Mouse (Mus musculus) forebrain, embryonic 12.5 days (tissue): ENCODE measurements around the gene Mbnl2. TPM values are rescaled to one million over a fixed set of nuclear protein-coding genes. Genes with fewer than 3 reads are reported as not detected.

Source experiments
- ATAC-seq: fragments of 200-750 bp; cut with Nextera tagmentation; 2 replicates; pipeline ENCODE4 v1.8.0; 2017; ENCODE audit warnings: moderate TSS enrichment; ENCODE audit not compliant: low FRiP score
- H3K27ac ChIP-seq: fragments of 300-500 bp; sonication (generic); 2 replicates; pipeline ENCODE4 v1.5.1; 2016; ENCODE audit warnings: mild to moderate bottlenecking
- H3K27me3 ChIP-seq: fragments of 300-500 bp; sonication (generic); 2 replicates; pipeline ENCODE4 v1.6.1; 2016; ENCODE audit warnings: mild to moderate bottlenecking
- H3K36me3 ChIP-seq: fragments of 300-500 bp; sonication (generic); replicated peaks from 2 replicates; pipeline ENCODE4 v1.6.1; 2016; ENCODE audit warnings: mild to moderate bottlenecking
- H3K4me1 ChIP-seq: fragments of 300-500 bp; sonication (generic); 2 replicates; pipeline ENCODE4 v1.6.1; 2016
- H3K4me2 ChIP-seq: fragments of 300-500 bp; sonication (generic); 2 replicates; pipeline ENCODE4 v1.6.1; 2016; ENCODE audit warnings: mild to moderate bottlenecking, moderate library complexity
- H3K4me3 ChIP-seq: fragments of 300-500 bp; sonication (generic); replicated peaks from 2 replicates; pipeline ENCODE4 v1.5.1; 2016; ENCODE audit warnings: mild to moderate bottlenecking
- H3K9ac ChIP-seq: fragments of 300-500 bp; sonication (generic); 2 replicates; pipeline ENCODE4 v1.6.1; 2016; ENCODE audit warnings: mild to moderate bottlenecking
- H3K9me3 ChIP-seq: fragments of 300-500 bp; sonication (generic); 2 replicates; pipeline ENCODE4 v1.6.1; 2016
- WGBS: fragments of 180-500 bp; shearing (Covaris S2); methylation state at CpG from one replicate; pipeline ENCODE4 v1.1.7; 2016; 5-methylcytosine and 5-hydroxymethylcytosine counted together
- polyA plus RNA-seq: library from polyadenylated mRNA; unstranded; fragments of >200 nt; fragmentation: Nextera tagmentation; extraction: Ambion mirVana; gene quantifications from 2 replicates; pipeline ENCODE4 v1.2.1, GENCODE M21; 2016

Mbnl2 gene
- polyA plus RNA-seq, 1 experiment from 2014 or later: 32.5 TPM

- H3K27ac ChIP-seq: no peak overlapping the region
- no peaks in the 10 kb centered on the region for H3K36me3 ChIP-seq
- H3K9ac ChIP-seq: no peak overlapping the region
- H3K9me3 ChIP-seq: no peaks in the 10 kb centered on the region
- H3K27me3 ChIP-seq: no peaks in the 10 kb centered on the region
- 88% methylated on average over 3 of the region's 3 CpGs for WGBS
- no peak overlapping the region for H3K4me2 ChIP-seq
- peaks cover 24% of the 10 kb centered on the region for H3K4me1 ChIP-seq
- ATAC-seq: no peak
- H3K4me3 ChIP-seq: no peak overlapping the region
Measured at GRCm38 (mm10) chr14:120338706-120339105, 63.2 kb downstream of the Mbnl2 start.

- Histone ChIP-seq H3K4me2 (no peak overlapping the region), H3K27ac (no peak overlapping the region), H3K9ac (no peak overlapping the region), H3K4me1 (peaks cover 12% of the 10 kb centered on the region), H3K9me3 (peaks cover 5% of the 10 kb centered on the region; the same call in 1 of the 2 replicates), H3K36me3 (0 out of 2 replicates have a peak, but pooled peaks cover 4% of the 10 kb centered on the region), H3K4me3 (no peak overlapping the region), H3K27me3 (no peaks in the 10 kb centered on the region)
- no peak for ATAC-seq
- 91% methylated on average over 6 of the region's 6 CpGs for WGBS
Measured at GRCm38 (mm10) chr14:120341912-120342311, 66.4 kb downstream of the Mbnl2 start.

- H3K9me3 ChIP-seq: peaks cover 5% of the 10 kb centered on the region; the same call in 1 of the 2 replicates
- no peaks in the 10 kb centered on the region for H3K27me3 ChIP-seq
- no peak for ATAC-seq
- H3K27ac ChIP-seq: no peak overlapping the region
- H3K4me2 ChIP-seq: no peak overlapping the region
- WGBS: 92% methylated on average over 7 of the region's 7 CpGs
- no peak overlapping the region for H3K9ac ChIP-seq
- no peak overlapping the region for H3K4me3 ChIP-seq
- H3K4me1 ChIP-seq: peaks cover 9% of the 10 kb centered on the region
- 0 out of 2 replicates have a peak, but pooled peaks cover 4% of the 10 kb centered on the region for H3K36me3 ChIP-seq
Measured at GRCm38 (mm10) chr14:120342321-120342720, 66.9 kb downstream of the Mbnl2 start.

GRCm38 (mm10) chr14:120344641-120345040 is 69.2 kb downstream of the Mbnl2 start:
- H3K4me2 ChIP-seq: no peak overlapping the region
- peaks cover 5% of the 10 kb centered on the region; the same call in 1 of the 2 replicates for H3K9me3 ChIP-seq
- 95% methylated on average over 4 of the region's 4 CpGs for WGBS
- H3K27me3 ChIP-seq: no peaks in the 10 kb centered on the region
- no peaks in the 10 kb centered on the region for H3K4me1 ChIP-seq
- H3K36me3 ChIP-seq: 0 out of 2 replicates have a peak, but pooled peaks cover 4% of the 10 kb centered on the region
- no peak overlapping the region for H3K27ac ChIP-seq
- H3K9ac ChIP-seq: no peak overlapping the region
- no peak for ATAC-seq
- H3K4me3 ChIP-seq: no peak overlapping the region

- Histone ChIP-seq H3K9ac (no peak overlapping the region), H3K27me3 (no peaks in the 10 kb centered on the region), H3K4me3 (no peak overlapping the region), H3K4me2 (no peak overlapping the region), H3K36me3 (0 out of 2 replicates have a peak, but pooled peaks cover 4% of the 10 kb centered on the region), H3K9me3 (peaks cover 5% of the 10 kb centered on the region; the same call in 1 of the 2 replicates), H3K4me1 (no peaks in the 10 kb centered on the region), H3K27ac (no peak overlapping the region)
- no peak for ATAC-seq
- WGBS: 87% methylated on average over 11 of the region's 11 CpGs
Measured at GRCm38 (mm10) chr14:120347410-120348315, 72.2 kb downstream of the Mbnl2 start.

GRCm38 (mm10) chr14:120349332-120349731 is 73.9 kb downstream of the Mbnl2 start:
- Histone ChIP-seq H3K9ac (no peak overlapping the region), H3K36me3 (0 out of 2 replicates have a peak, but pooled peaks cover 4% of the 10 kb centered on the region), H3K27me3 (no peaks in the 10 kb centered on the region), H3K4me1 (peaks cover 9% of the 10 kb centered on the region; the same call in 1 of the 2 replicates), H3K9me3 (peaks cover 5% of the 10 kb centered on the region; the same call in 1 of the 2 replicates), H3K4me3 (no peak overlapping the region), H3K27ac (no peak overlapping the region), H3K4me2 (no peak overlapping the region)
- 82% methylated on average over 4 of the region's 4 CpGs for WGBS
- ATAC-seq: no peak

GRCm38 (mm10) chr14:120352136-120352843 is 76.8 kb downstream of the Mbnl2 start:
- no peak for ATAC-seq
- Histone ChIP-seq H3K27me3 (no peaks in the 10 kb centered on the region), H3K27ac (no peak overlapping the region), H3K4me1 (peaks cover 27% of the 10 kb centered on the region), H3K9me3 (no peaks in the 10 kb centered on the region), H3K36me3 (no peaks in the 10 kb centered on the region), H3K4me2 (no peak overlapping the region), H3K4me3 (no peak overlapping the region), H3K9ac (no peak overlapping the region)
- WGBS: 87% methylated on average over 14 of the region's 14 CpGs

GRCm38 (mm10) chr14:120353211-120353610 is 77.7 kb downstream of the Mbnl2 start:
- no peak for ATAC-seq
- no peak overlapping the region for H3K4me3 ChIP-seq
- no peak overlapping the region for H3K9ac ChIP-seq
- H3K9me3 ChIP-seq: no peaks in the 10 kb centered on the region
- no peak overlapping the region for H3K4me2 ChIP-seq
- no peak overlapping the region for H3K27ac ChIP-seq
- H3K4me1 ChIP-seq: peaks cover 27% of the 10 kb centered on the region
- WGBS: 73% methylated on average over 11 of the region's 11 CpGs
- no peaks in the 10 kb centered on the region for H3K36me3 ChIP-seq
- H3K27me3 ChIP-seq: no peaks in the 10 kb centered on the region

GRCm38 (mm10) chr14:120354595-120354994 is 79.1 kb downstream of the Mbnl2 start:
- Histone ChIP-seq H3K9ac (no peak overlapping the region), H3K4me3 (no peak overlapping the region), H3K27ac (no peak overlapping the region), H3K9me3 (no peaks in the 10 kb centered on the region), H3K36me3 (no peaks in the 10 kb centered on the region), H3K4me1 (peaks cover 27% of the 10 kb centered on the region), H3K27me3 (no peaks in the 10 kb centered on the region), H3K4me2 (no peak overlapping the region)
- no peak for ATAC-seq
- WGBS: 74% methylated on average over 6 of the region's 6 CpGs

- Histone ChIP-seq H3K4me1 (peaks cover 27% of the 10 kb centered on the region), H3K4me2 (peak overlapping the region; percentile 31), H3K9ac (peak overlapping the region; percentile 21; the same call in 1 of the 2 replicates), H3K9me3 (no peaks in the 10 kb centered on the region), H3K27ac (peak overlapping the region; percentile 85), H3K36me3 (no peaks in the 10 kb centered on the region), H3K27me3 (no peaks in the 10 kb centered on the region), H3K4me3 (no peak overlapping the region)
- ATAC-seq: peak; percentile 90
- 9% methylated on average over 14 of the region's 14 CpGs for WGBS
Measured at GRCm38 (mm10) chr14:120355040-120355741, 79.7 kb downstream of the Mbnl2 start.

GRCm38 (mm10) chr14:120355742-120356440 is 80.4 kb downstream of the Mbnl2 start:
- no peaks in the 10 kb centered on the region for H3K36me3 ChIP-seq
- peak overlapping the region; percentile 85 for H3K27ac ChIP-seq
- peak; percentile 21 for ATAC-seq
- H3K9me3 ChIP-seq: no peaks in the 10 kb centered on the region
- 70% methylated on average over 10 of the region's 10 CpGs for WGBS
- H3K4me1 ChIP-seq: peaks cover 27% of the 10 kb centered on the region
- no peak overlapping the region for H3K9ac ChIP-seq
- no peak overlapping the region for H3K4me2 ChIP-seq
- no peak overlapping the region for H3K4me3 ChIP-seq
- H3K27me3 ChIP-seq: no peaks in the 10 kb centered on the region
